Mouse (Mus musculus) MEL (cell line): ENCODE results near the gene Exoc3. TPM values are rescaled to one million over a fixed set of nuclear protein-coding genes. Genes with fewer than 3 reads are reported as not detected.
A peak's percentile ranks its signal among the peaks of the same experiment; 100 is the strongest.

ENCODE experiments used
- DNase-seq: peaks from one replicate; pipeline ENCODE4 v3.0.0; 2011; ENCODE audit warnings: low read depth, low spot score
- H3K27ac ChIP-seq: 2 replicates; pipeline ENCODE4 v1.5.1; 2012; ENCODE audit warnings: low read depth, mild to moderate bottlenecking, control low read depth, low read length, moderate library complexity; ENCODE audit not compliant: control insufficient read depth
- H3K27me3 ChIP-seq, 2 experiments: fragments of 150-350 bp in 1 of 2; sonication (generic) in 1 of 2; 2 replicates each; pipeline ENCODE4 v1.6.1; 2012; ENCODE audit warnings: low read length in 2 of 2, mild to moderate bottlenecking in 2 of 2, improper control_type of control experiment in 1 of 2, moderate library complexity in 1 of 2; ENCODE audit not compliant: insufficient read depth in 2 of 2, control insufficient read depth in 1 of 2
- H3K36me3 ChIP-seq, 2 experiments: 2 replicates each; pipeline ENCODE4 v1.6.1; 2012 to 2014; ENCODE audit warnings: low read length in 2 of 2, improper control_type of control experiment in 1 of 2, inconsistent platforms in 1 of 2, mild to moderate bottlenecking in 1 of 2; ENCODE audit not compliant: insufficient read depth in 2 of 2, control insufficient read depth in 1 of 2
- H3K4me1 ChIP-seq, 2 experiments: fragments of 150-350 bp in 1 of 2; sonication (generic) in 1 of 2; 2 replicates each; pipeline ENCODE4 v1.6.1; 2012; ENCODE audit warnings: low read length in 2 of 2, improper control_type of control experiment in 1 of 2, mild to moderate bottlenecking in 1 of 2; ENCODE audit not compliant: insufficient read depth in 2 of 2, control insufficient read depth in 1 of 2
- H3K4me3 ChIP-seq, 2 experiments: fragments of 150-350 bp in 1 of 2; sonication (generic) in 1 of 2; 2 replicates each; pipeline ENCODE4 v1.5.1; 2012; ENCODE audit warnings: low read depth in 2 of 2, low read length in 2 of 2, mild to moderate bottlenecking in 2 of 2, moderate library complexity in 2 of 2, control low read depth in 1 of 2, improper control_type of control experiment in 1 of 2; ENCODE audit not compliant: control insufficient read depth in 1 of 2, insufficient read depth in 1 of 2
- H3K79me2 ChIP-seq: 2 replicates; pipeline ENCODE4 v1.6.1; 2012; ENCODE audit warnings: mild to moderate bottlenecking, low read length, moderate library complexity; ENCODE audit not compliant: control insufficient read depth, poor library complexity, insufficient read depth
- H3K9ac ChIP-seq: 2 replicates; pipeline ENCODE4 v1.6.1; 2012; ENCODE audit warnings: low read depth, mild to moderate bottlenecking, control low read depth, low read length, moderate library complexity; ENCODE audit not compliant: control insufficient read depth, poor library complexity, severe bottlenecking
- H3K9me3 ChIP-seq: fragments of 150-350 bp; sonication (generic); replicated peaks from 2 replicates; pipeline ENCODE4 v1.6.1; 2012; ENCODE audit warnings: mild to moderate bottlenecking, low read length, improper control_type of control experiment, moderate library complexity; ENCODE audit not compliant: insufficient read depth
- CTCF ChIP-seq, 3 experiments: IDR thresholded peaks in 2 of 3; conservative IDR thresholded peaks in 1 of 3; 2 replicates each; pipeline ENCODE4 v1.5.1; 2011 to 2012; ENCODE audit warnings: low read length in 3 of 3, low read depth in 2 of 3, mild to moderate bottlenecking in 2 of 3, improper control_type of control experiment in 1 of 3, inconsistent platforms in 1 of 3, mixed read lengths in 1 of 3, moderate library complexity in 1 of 3; ENCODE audit not compliant: control insufficient read depth in 1 of 3, insufficient read depth in 1 of 3, poor library complexity in 1 of 3, severe bottlenecking in 1 of 3
- E2F4 ChIP-seq: IDR thresholded peaks from 2 replicates; pipeline ENCODE4 v1.6.1; 2011; ENCODE audit warnings: low read depth, low read length, improper control_type of control experiment, borderline replicate concordance
- EP300 ChIP-seq, 2 experiments: IDR thresholded peaks; 2 replicates each; pipeline ENCODE4 v1.6.1; 2011; ENCODE audit warnings: improper control_type of control experiment in 2 of 2, low read length in 2 of 2, low read depth in 1 of 2, mild to moderate bottlenecking in 1 of 2
- GABPA ChIP-seq: IDR thresholded peaks from 2 replicates; pipeline ENCODE4 v1.6.1; 2012; ENCODE audit warnings: low read depth, mild to moderate bottlenecking, inconsistent platforms, low read length, improper control_type of control experiment, moderate library complexity
- GATA1 ChIP-seq: IDR thresholded peaks from 2 replicates; pipeline ENCODE4 v1.6.1; 2011; ENCODE audit warnings: low read depth, low read length, improper control_type of control experiment
- HCFC1 ChIP-seq: IDR thresholded peaks from 2 replicates; pipeline ENCODE4 v1.6.1; 2012; ENCODE audit warnings: low read depth, mild to moderate bottlenecking, inconsistent platforms, low read length, improper control_type of control experiment, moderate library complexity
- JUND ChIP-seq: IDR thresholded peaks from 2 replicates; pipeline ENCODE4 v1.6.1; 2011; ENCODE audit warnings: low read depth, mild to moderate bottlenecking, improper control_type of control experiment, low read length
- MAFK ChIP-seq: IDR thresholded peaks from 2 replicates; pipeline ENCODE4 v1.6.1; 2011; ENCODE audit warnings: low read depth, mild to moderate bottlenecking, low read length, improper control_type of control experiment, borderline replicate concordance
- MAZ ChIP-seq: IDR thresholded peaks from 2 replicates; pipeline ENCODE4 v1.6.1; 2012; ENCODE audit warnings: low read depth, mild to moderate bottlenecking, inconsistent platforms, low read length, improper control_type of control experiment
- MEF2A ChIP-seq: IDR thresholded peaks from 2 replicates; pipeline ENCODE4 v1.6.1; 2014; ENCODE audit warnings: low read depth, mild to moderate bottlenecking, inconsistent platforms, low read length, improper control_type of control experiment; ENCODE audit not compliant: poor library complexity, insufficient replicate concordance, severe bottlenecking; ENCODE audit errors: extremely low read depth
- MXI1 ChIP-seq: IDR thresholded peaks from 2 replicates; pipeline ENCODE4 v1.6.1; 2011; ENCODE audit warnings: mild to moderate bottlenecking, low read depth, low read length, improper control_type of control experiment
- NRF1 ChIP-seq: IDR thresholded peaks from 2 replicates; pipeline ENCODE4 v1.6.1; 2014; ENCODE audit warnings: low read depth, mild to moderate bottlenecking, inconsistent platforms, low read length, improper control_type of control experiment, moderate library complexity; ENCODE audit not compliant: poor library complexity, insufficient read depth, severe bottlenecking
- POLR2AphosphoS2 ChIP-seq: IDR thresholded peaks from 2 replicates; pipeline ENCODE4 v1.6.1; 2011; ENCODE audit warnings: low read length, improper control_type of control experiment
- POLR2AphosphoS5 ChIP-seq: IDR thresholded peaks from 2 replicates; pipeline ENCODE4 v1.6.1; 2012; ENCODE audit warnings: low read depth, borderline replicate concordance, mild to moderate bottlenecking, inconsistent platforms, low read length, moderate library complexity, mixed read lengths
- RCOR1 ChIP-seq: IDR thresholded peaks from 2 replicates; pipeline ENCODE4 v1.6.1; 2012; ENCODE audit warnings: low read depth, mild to moderate bottlenecking, inconsistent platforms, low read length, improper control_type of control experiment
- SMC3 ChIP-seq: IDR thresholded peaks from 2 replicates; pipeline ENCODE4 v1.6.1; 2011; ENCODE audit warnings: low read depth, low read length, improper control_type of control experiment
- TAL1 ChIP-seq: IDR thresholded peaks from 2 replicates; pipeline ENCODE4 v1.6.1; 2012; ENCODE audit warnings: mild to moderate bottlenecking, inconsistent platforms, low read length, moderate library complexity, mixed read lengths
- TCF12 ChIP-seq: IDR thresholded peaks from 2 replicates; pipeline ENCODE4 v1.6.1; 2014; ENCODE audit warnings: low read depth, mild to moderate bottlenecking, inconsistent platforms, low read length, improper control_type of control experiment, moderate library complexity
- UBTF ChIP-seq: IDR thresholded peaks from 2 replicates; pipeline ENCODE4 v1.6.1; 2012; ENCODE audit warnings: low read depth, mild to moderate bottlenecking, inconsistent platforms, low read length, improper control_type of control experiment, moderate library complexity, borderline replicate concordance; ENCODE audit not compliant: insufficient read depth
- USF1 ChIP-seq: IDR thresholded peaks from 2 replicates; pipeline ENCODE4 v1.6.1; 2014; ENCODE audit warnings: low read depth, mild to moderate bottlenecking, inconsistent platforms, low read length, improper control_type of control experiment, moderate library complexity
- USF2 ChIP-seq, 2 experiments: IDR thresholded peaks; 2 replicates each; pipeline ENCODE4 v1.6.1; 2011 to 2012; ENCODE audit warnings: improper control_type of control experiment in 2 of 2, low read length in 2 of 2, borderline replicate concordance in 1 of 2, inconsistent platforms in 1 of 2, low read depth in 1 of 2, mild to moderate bottlenecking in 1 of 2; ENCODE audit not compliant: insufficient read depth in 1 of 2
- ZNF384 ChIP-seq: IDR thresholded peaks from 2 replicates; pipeline ENCODE4 v1.6.1; 2012; ENCODE audit warnings: low read depth, mild to moderate bottlenecking, inconsistent platforms, low read length, improper control_type of control experiment
- polyA plus RNA-seq, 2 experiments: library from polyadenylated mRNA; stranded (reverse) in 1 of 2; unstranded in 1 of 2; fragments of >175 nt in 1 of 2; fragments of >200 nt in 1 of 2; gene quantifications; 2 replicates each; pipeline versions ENCODE4 v1.2.1 to v1.2.4; 2012; ENCODE audit warnings: low replicate concordance in 2 of 2, low read depth in 1 of 2; ENCODE audit not compliant: insufficient read length in 2 of 2, insufficient read depth in 1 of 2, missing spikeins in 1 of 2
- total RNA-seq: library from RNA; depleted of rRNA; stranded (reverse); fragments of 300-350 nt; gene quantifications from 2 replicates; pipeline ENCODE4 v1.2.3, GENCODE M21; 2012

Gene Exoc3
- total and polyA plus RNA-seq, 3 experiments = 24.2 to 145 (median 35.4) TPM

- TF ChIP-seq USF1 (no peak), E2F4 (no peak), GABPA (no peak), EP300 (IDR thresholded peaks at IDR 0.05; ENCODE audit: low read depth in 1 of 2, low read length in 2 of 2) (no peak)
- TF ChIP-seq, all 39 proteins: peak for 15
Measured at GRCm38 (mm10) chr13:74208317-74208985, at the start of gene Exoc3 (continued).

GRCm38 (mm10) chr13:74246494-74246893 lies 38.0 kb upstream of the Exoc3 start:
- H3K27ac ChIP-seq = no peak overlapping the region
- peak; percentile 10 for DNase-seq
- peaks cover 0 to 5% of the 10 kb centered on the region in 2 experiments; a peak in 3 of 4 replicates for H3K27me3 ChIP-seq
- no peaks in the 10 kb centered on the region for H3K9me3 ChIP-seq
- H3K4me3 ChIP-seq = no peak overlapping the region
- TF ChIP-seq TAL1 (peak; percentile 21; the same call in 1 of the 2 replicates), CTCF (IDR thresholded peaks at IDR 0.05 in 2 of 3, conservative IDR thresholded peaks at IDR 0.05 in 1 of 3; ENCODE audit: control insufficient read depth in 1 of 3, insufficient read depth in 1 of 3, low read depth in 2 of 3, low read length in 3 of 3, poor library complexity in 1 of 3, severe bottlenecking in 1 of 3) (no peak), POLR2AphosphoS2 (no peak)
- no peaks in the 10 kb centered on the region for H3K4me1 ChIP-seq
- no peaks in the 10 kb centered on the region for H3K79me2 ChIP-seq
- no peaks in the 10 kb centered on the region for H3K36me3 ChIP-seq
- no peak overlapping the region for H3K9ac ChIP-seq

- no peaks in the 10 kb centered on the region for H3K4me1 ChIP-seq
- H3K36me3 ChIP-seq = no peaks in the 10 kb centered on the region
- H3K27ac ChIP-seq = no peak overlapping the region
- no peaks in the 10 kb centered on the region for H3K79me2 ChIP-seq
- no peaks in the 10 kb centered on the region for H3K9me3 ChIP-seq
- H3K9ac ChIP-seq = no peak overlapping the region
- no peak for TF ChIP-seq TAL1
- no peak for TF ChIP-seq ZNF384
- no peak for TF ChIP-seq UBTF
- no peak for TF ChIP-seq MEF2A
- no peak for TF ChIP-seq GATA1
- TF ChIP-seq JUND = no peak
- TF ChIP-seq MAZ = no peak
- TF ChIP-seq EP300 (IDR thresholded peaks at IDR 0.05; ENCODE audit: low read depth in 1 of 2, low read length in 2 of 2) = no peak
- TF ChIP-seq USF2 (IDR thresholded peaks at IDR 0.05; ENCODE audit: borderline replicate concordance in 1 of 2, insufficient read depth in 1 of 2, low read depth in 1 of 2, low read length in 2 of 2) = no peak
- TF ChIP-seq MAFK = no peak
- TF ChIP-seq CTCF (IDR thresholded peaks at IDR 0.05 in 2 of 3, conservative IDR thresholded peaks at IDR 0.05 in 1 of 3; ENCODE audit: control insufficient read depth in 1 of 3, insufficient read depth in 1 of 3, low read depth in 2 of 3, low read length in 3 of 3, poor library complexity in 1 of 3, severe bottlenecking in 1 of 3) = no peak
- TF ChIP-seq MXI1 = no peak
- TF ChIP-seq RCOR1 = no peak
- no peak for TF ChIP-seq GABPA
- no peak for TF ChIP-seq SMC3
- TF ChIP-seq HCFC1 = no peak
- no peak for TF ChIP-seq TCF12
- no peak for TF ChIP-seq POLR2AphosphoS5
- no peak for TF ChIP-seq NRF1
- H3K27me3 ChIP-seq = peaks cover 0 to 5% of the 10 kb centered on the region in 2 experiments; a peak in 3 of 4 replicates
- DNase-seq = no peak
- no peak overlapping the region for H3K4me3 ChIP-seq
Measured at GRCm38 (mm10) chr13:74245899-74246231, 37.3 kb upstream of the Exoc3 start.
